Mouse (Mus musculus) neural tube, embryonic 14.5 days (tissue): ENCODE data around the gene Crip3. TPM values are rescaled to one million over a fixed set of nuclear protein-coding genes. Genes with fewer than 3 reads are reported as not detected.

Experiments used
- ATAC-seq: fragments of 200-750 bp; cut with Nextera tagmentation; 2 replicates; pipeline ENCODE4 v1.8.0; 2017; ENCODE audit warnings: low read depth, mild to moderate bottlenecking, moderate TSS enrichment, moderate library complexity
- H3K27ac ChIP-seq: fragments of 300-500 bp; sonication (generic); 2 replicates; pipeline ENCODE4 v1.5.1; 2014; ENCODE audit warnings: low read depth, mild to moderate bottlenecking, control low read depth, low read length, moderate library complexity, mixed read lengths
- H3K27me3 ChIP-seq: fragments of 300-500 bp; sonication (generic); 2 replicates; pipeline ENCODE4 v1.6.1; 2014; ENCODE audit warnings: low read length; ENCODE audit not compliant: control insufficient read depth, insufficient read depth
- H3K36me3 ChIP-seq: fragments of 300-500 bp; sonication (generic); 2 replicates; pipeline ENCODE4 v1.6.1; 2014; ENCODE audit warnings: low read length, mixed read lengths; ENCODE audit not compliant: control insufficient read depth, insufficient read depth
- H3K4me1 ChIP-seq: fragments of 300-500 bp; sonication (generic); 2 replicates; pipeline ENCODE4 v1.6.1; 2014; ENCODE audit warnings: low read length; ENCODE audit not compliant: control insufficient read depth, insufficient read depth
- H3K4me2 ChIP-seq: fragments of 300-500 bp; sonication (generic); 2 replicates; pipeline ENCODE4 v1.6.1; 2014; ENCODE audit warnings: mild to moderate bottlenecking, low read depth, low read length, control low read depth
- H3K4me3 ChIP-seq: fragments of 300-500 bp; sonication (generic); 2 replicates; pipeline ENCODE4 v1.5.1; 2014; ENCODE audit warnings: low read depth, low read length, control low read depth, mixed read lengths
- H3K9ac ChIP-seq: fragments of 300-500 bp; sonication (generic); replicated peaks from 2 replicates; pipeline ENCODE4 v1.6.1; 2014; ENCODE audit warnings: low read depth, mild to moderate bottlenecking, control low read depth, low read length, mixed read lengths
- H3K9me3 ChIP-seq: fragments of 300-500 bp; sonication (generic); 2 replicates; pipeline ENCODE4 v1.6.1; 2016; ENCODE audit warnings: low read length; ENCODE audit not compliant: control insufficient read depth
- WGBS: fragments of 180-500 bp; shearing (Covaris S2); extraction: QIAGEN DNeasy Blood & Tissue Kit; methylation state at CpG from one replicate; pipeline ENCODE4 v1.1.7; 2014; 5-methylcytosine and 5-hydroxymethylcytosine counted together
- polyA plus RNA-seq: library from polyadenylated mRNA; unstranded; fragments of >200 nt; fragmentation: Nextera tagmentation; extraction: Ambion mirVana; gene quantifications from 2 replicates; pipeline ENCODE4 v1.2.1, GENCODE M21; 2014

Gene Crip3
- polyA plus RNA-seq: 2.2 and 2.4 TPM in 2 replicates

DNA sequence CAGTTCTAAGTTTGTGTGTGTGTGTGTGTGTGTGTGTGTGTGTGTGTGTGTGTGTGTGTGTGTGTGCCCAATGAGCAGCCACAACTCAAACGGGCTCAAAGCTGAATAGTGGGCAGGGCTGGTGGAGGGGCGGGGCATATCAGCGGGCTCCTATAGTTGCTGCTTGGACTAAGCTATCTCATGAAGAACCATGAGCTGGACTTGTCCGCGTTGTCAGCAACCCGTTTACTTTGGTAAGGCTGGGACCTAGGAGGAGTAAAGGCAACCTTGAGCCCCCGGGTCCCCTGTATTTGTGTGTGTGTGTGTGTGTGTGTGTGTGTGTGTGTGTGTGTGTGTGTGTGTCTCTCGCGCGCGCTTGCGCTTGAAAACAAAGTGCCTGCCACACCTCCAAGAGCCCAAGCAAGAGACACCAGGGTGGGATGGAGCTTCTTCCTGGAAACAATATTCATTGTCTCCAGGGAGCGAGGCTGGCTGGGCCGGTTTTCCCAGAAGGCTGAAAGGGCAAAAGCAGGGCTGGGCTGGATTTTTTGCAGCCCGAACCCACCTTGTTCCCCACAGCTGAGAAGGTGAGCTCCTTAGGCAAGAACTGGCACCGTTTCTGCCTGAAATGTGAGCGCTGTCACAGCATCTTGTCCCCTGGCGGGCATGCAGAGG is at the start of gene Crip3:
Gene Crip3, plus strand, starts transcription at position 166 of the 654 bp plus-strand sequence.
- H3K4me2 ChIP-seq: peak within 1 kb of the TSS; percentile 18; the same call in 1 of the 2 replicates
- no peaks in the 10 kb centered on the region for H3K4me1 ChIP-seq
- H3K36me3 ChIP-seq: no peaks in the 10 kb centered on the region
- H3K27ac ChIP-seq: no peak within 1 kb of the TSS
- H3K27me3 ChIP-seq: no peaks in the 10 kb centered on the region
- no peak for ATAC-seq
- 13% methylated on average over 17 of the region's 18 CpGs for WGBS
- no peak within 1 kb of the TSS for H3K9ac ChIP-seq
- H3K9me3 ChIP-seq: no peaks in the 10 kb centered on the region
- no peak within 1 kb of the TSS for H3K4me3 ChIP-seq

DNA sequence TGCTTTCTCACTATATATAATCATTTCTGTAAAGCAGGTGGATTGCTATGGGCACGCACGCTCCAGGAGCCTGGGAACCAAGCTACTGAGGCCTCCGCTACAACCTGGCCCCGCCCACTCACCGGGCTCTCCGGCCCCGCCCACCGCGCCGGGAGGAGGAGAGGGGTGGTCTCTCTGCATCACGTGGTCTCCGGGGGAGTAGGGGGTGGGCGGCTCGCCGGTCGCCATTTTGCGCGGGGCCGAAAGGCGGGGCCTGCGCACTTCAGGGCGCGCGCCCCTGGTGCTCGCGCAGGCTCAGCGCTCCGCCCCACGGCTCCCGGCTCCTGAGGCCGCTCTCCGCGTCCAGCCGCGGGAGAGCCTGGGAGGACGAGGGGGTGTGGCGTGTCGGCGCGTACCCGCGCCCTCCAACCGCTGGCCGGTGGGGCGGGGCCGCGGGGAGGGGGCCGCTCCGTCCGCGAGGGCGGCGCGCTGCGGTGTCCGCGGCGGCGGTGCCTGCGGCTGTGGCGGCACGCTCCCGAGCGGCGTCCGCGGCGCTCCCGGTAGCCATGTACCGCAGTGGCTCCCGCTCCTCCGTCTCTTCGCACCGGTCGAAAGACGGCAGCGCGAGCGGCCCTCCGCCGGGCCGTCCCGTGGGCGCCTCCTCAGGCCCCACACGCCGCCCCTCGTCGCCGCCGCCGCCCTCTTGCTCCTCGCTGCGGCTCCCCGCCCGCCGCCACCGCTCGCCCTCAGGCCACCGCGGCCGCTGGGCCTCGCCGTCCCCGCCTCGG is 45.2 kb upstream of the Crip3 start, which contains the start of gene Zfp318:
Gene Zfp318, plus strand, starts transcription at position 438 of the 767 bp plus-strand sequence.
- Histone ChIP-seq H3K9me3 (no peaks in the 10 kb centered on the region), H3K4me2 (peak within 1 kb of the TSS; percentile 57), H3K9ac (peak within 1 kb of the TSS; percentile 94), H3K27me3 (no peaks in the 10 kb centered on the region), H3K27ac (peak within 1 kb of the TSS; percentile 92), H3K4me1 (peaks cover 14% of the 10 kb centered on the region), H3K4me3 (peak within 1 kb of the TSS; percentile 94), H3K36me3 (peaks cover 7% of the 10 kb centered on the region; the same call in 1 of the 2 replicates)
- whole genome bisulfite sequencing: under 1% methylated on average over 67 of the region's 105 CpGs
- peak; percentile 96 for ATAC-seq

DNA sequence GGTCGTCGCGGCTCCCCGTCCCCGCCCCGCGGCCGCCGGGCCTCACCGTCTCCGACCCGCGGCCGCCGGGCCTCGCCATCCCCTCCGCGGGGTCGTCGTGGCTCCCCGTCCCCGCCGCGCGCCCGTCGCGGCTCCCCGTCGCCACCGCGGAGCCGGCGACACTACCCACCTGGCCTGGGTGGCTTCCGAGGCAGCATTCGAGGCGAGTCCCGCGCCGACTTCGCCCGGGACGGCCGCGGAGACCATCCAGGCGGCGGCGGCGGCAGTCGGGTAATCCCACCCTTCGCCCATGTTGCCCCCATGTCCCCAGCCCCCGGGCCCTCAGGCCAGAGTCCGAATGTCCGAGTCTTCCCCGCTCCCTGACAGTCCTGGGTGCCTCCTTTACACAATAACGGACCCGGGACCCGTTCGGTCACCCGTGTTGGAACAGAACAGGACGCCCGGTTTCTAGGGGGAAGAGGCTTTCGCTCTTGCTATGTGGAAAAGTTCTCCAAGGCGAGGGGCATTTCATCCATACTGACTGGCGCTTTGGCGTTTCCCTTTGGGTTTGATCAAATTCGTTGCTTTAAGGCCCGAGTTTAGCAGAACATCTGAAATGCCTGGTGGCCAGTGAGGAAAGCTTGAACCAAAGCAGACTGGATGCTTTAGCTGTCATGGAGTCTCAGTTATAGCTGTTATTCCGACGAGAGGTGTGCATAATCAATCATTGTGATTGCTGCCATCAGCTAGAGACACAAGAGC is 44.5 kb upstream of the Crip3 start:
- peak; percentile 47 for ATAC-seq

DNA sequence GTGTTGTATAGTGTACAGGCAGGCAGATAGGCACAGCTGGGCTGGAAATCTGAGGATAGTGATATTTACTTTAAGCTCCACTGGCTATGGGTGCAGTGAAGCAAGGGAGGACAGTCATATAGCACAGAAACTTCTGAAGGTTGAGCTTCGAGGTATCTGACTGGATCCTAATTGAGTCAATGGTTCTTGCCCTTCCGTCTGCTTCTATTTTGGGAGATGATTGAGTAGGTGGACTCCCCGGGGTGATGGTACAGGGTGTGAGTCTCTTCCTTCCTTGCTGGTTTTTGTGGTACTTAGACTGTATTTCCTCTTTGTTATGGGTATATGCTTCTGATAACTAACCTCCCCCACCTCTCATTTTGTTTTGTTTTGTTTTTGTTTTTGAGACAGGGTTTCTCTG is 40.5 kb upstream of the Crip3 start:
- Histone ChIP-seq H3K9me3 (no peaks in the 10 kb centered on the region), H3K36me3 (peaks cover 14% of the 10 kb centered on the region; the same call in 1 of the 2 replicates), H3K27me3 (no peaks in the 10 kb centered on the region), H3K27ac (no peak overlapping the region), H3K9ac (no peak overlapping the region), H3K4me2 (no peak overlapping the region), H3K4me1 (peaks cover 14% of the 10 kb centered on the region), H3K4me3 (no peak overlapping the region)
- no peak for ATAC-seq
- WGBS: 90% methylated on average over 3 of the region's 3 CpGs

More for the DNA sequence above, 44.5 kb upstream of the Crip3 start:
- WGBS: under 1% methylated on average over 44 of the region's 70 CpGs
- Histone ChIP-seq H3K9ac (peak overlapping the region; percentile 94), H3K27me3 (no peaks in the 10 kb centered on the region), H3K4me2 (peak overlapping the region; percentile 57), H3K4me1 (peaks cover 14% of the 10 kb centered on the region), H3K36me3 (peaks cover 10% of the 10 kb centered on the region; the same call in 1 of the 2 replicates), H3K4me3 (peak overlapping the region; percentile 94), H3K27ac (peak overlapping the region; percentile 92), H3K9me3 (no peaks in the 10 kb centered on the region)

DNA sequence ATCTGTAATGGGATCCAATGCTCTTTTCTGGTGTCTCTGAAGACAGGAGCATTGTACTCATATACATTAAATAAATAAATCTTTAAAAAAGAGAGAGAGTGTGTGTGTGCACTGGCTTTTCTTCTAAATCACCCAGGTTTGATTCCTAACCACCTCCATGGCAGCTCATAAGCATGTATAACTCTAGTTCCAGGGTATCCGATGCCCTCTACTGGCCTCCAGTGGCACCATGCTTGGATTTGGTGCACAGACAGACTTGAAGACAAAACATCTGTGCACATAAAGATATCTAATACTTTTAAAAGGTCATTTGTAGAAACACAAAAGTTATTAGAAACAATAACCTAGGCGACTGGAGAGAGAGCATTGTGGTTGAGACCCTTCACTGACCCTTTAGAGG is 35.7 kb upstream of the Crip3 start:
- no peak overlapping the region for H3K4me3 ChIP-seq
- H3K27me3 ChIP-seq: no peaks in the 10 kb centered on the region
- H3K4me2 ChIP-seq: no peak overlapping the region
- no peak overlapping the region for H3K27ac ChIP-seq
- H3K36me3 ChIP-seq: peaks cover 22% of the 10 kb centered on the region
- no peak overlapping the region for H3K9ac ChIP-seq
- 55% methylated on average over 2 of the region's 2 CpGs for WGBS
- no peaks in the 10 kb centered on the region for H3K4me1 ChIP-seq
- peak; percentile 54; the same call in 1 of the 2 replicates for ATAC-seq
- H3K9me3 ChIP-seq: no peaks in the 10 kb centered on the region

DNA sequence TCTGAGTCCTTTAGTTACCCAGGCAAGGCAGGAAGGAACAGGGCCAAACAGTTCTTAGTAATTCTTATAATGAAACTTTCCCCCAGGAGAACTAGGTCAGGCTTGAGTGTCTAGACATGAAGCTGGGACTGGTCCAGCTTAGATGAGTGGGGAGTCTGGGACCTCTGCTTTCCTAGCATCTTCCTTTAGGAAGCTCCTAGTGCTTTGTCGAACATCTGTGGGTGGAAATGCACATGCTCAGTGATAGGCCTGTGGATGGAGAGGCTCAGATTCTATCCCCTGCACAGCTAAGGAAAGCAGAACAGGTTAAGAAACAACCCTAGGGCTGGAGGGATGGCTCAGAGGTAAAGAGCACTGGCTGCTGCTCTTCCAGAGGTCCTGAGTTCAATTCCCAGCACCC is 34.1 kb upstream of the Crip3 start:
- Histone ChIP-seq H3K27ac (no peak overlapping the region), H3K27me3 (no peaks in the 10 kb centered on the region), H3K4me1 (no peaks in the 10 kb centered on the region), H3K36me3 (peaks cover 19% of the 10 kb centered on the region), H3K4me2 (no peak overlapping the region), H3K9me3 (no peaks in the 10 kb centered on the region), H3K4me3 (no peak overlapping the region), H3K9ac (no peak overlapping the region)
- 96% methylated on average over 1 of the region's 1 CpGs for WGBS
- no peak for ATAC-seq

DNA sequence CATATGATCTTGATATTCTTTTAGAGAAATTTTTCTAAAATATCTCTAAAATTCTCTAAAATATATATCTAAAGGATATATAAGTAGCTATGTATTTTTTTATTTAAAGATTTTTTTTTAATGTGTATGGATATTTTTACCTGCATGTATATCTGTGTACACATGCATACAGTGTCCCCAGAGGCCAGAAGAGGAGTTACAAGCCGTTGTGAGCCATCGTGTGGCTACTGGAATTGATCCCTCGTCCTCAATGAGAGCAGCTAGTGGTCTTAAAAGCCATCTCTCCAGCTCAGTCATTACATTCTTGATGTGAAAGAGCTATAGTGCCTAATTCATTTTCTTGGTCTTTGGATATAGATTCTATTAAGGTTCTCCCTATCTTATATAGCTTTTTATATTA is 20.2 kb upstream of the Crip3 start:
- Histone ChIP-seq H3K4me3 (no peak overlapping the region), H3K4me2 (no peak overlapping the region), H3K4me1 (no peaks in the 10 kb centered on the region), H3K36me3 (peaks cover 52% of the 10 kb centered on the region), H3K9me3 (no peaks in the 10 kb centered on the region), H3K27me3 (no peaks in the 10 kb centered on the region), H3K9ac (no peak overlapping the region), H3K27ac (no peak overlapping the region)
- ATAC-seq: no peak
- 26% methylated on average over 3 of the region's 3 CpGs for WGBS

DNA sequence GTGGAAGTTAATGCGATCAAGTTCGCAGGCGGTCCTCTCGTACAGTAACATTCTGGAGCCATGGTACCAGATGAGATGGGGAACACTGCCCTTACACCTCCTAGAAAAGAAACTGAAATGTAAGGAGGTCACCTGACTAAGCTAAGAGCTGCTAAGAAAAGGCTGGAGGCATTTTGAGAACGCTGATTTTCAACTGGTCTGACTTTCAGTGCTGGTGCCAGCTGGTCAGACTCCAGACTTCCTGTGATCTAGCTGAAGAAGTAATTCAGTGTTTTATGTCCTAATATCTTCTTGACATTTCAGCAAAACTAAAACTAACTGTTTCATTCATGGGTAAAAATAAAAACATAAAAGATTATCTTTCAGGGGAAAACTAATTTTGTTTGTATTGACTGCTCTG is 10.1 kb upstream of the Crip3 start:
- no peaks in the 10 kb centered on the region for H3K4me1 ChIP-seq
- no peak for ATAC-seq
- no peak overlapping the region for H3K4me2 ChIP-seq
- no peaks in the 10 kb centered on the region for H3K9me3 ChIP-seq
- peaks cover 12% of the 10 kb centered on the region; the same call in 1 of the 2 replicates for H3K36me3 ChIP-seq
- H3K9ac ChIP-seq: no peak overlapping the region
- H3K27me3 ChIP-seq: no peaks in the 10 kb centered on the region
- no peak overlapping the region for H3K4me3 ChIP-seq
- H3K27ac ChIP-seq: no peak overlapping the region
- WGBS: 74% methylated on average over 5 of the region's 5 CpGs
